Mouse (Mus musculus): ENCODE measurements around the gene Casp14. TPM values are rescaled to one million over a fixed set of nuclear protein-coding genes. Genes with fewer than 3 reads are reported as not detected.
A peak's percentile ranks its signal among the peaks of the same experiment; 100 is the strongest.

Casp14 gene
- 0.07 TPM in 1 of 2 replicates, not detected in the other for polyA plus RNA-seq (2016; fragmentation: Nextera tagmentation; extraction: Ambion mirVana)

DNA sequence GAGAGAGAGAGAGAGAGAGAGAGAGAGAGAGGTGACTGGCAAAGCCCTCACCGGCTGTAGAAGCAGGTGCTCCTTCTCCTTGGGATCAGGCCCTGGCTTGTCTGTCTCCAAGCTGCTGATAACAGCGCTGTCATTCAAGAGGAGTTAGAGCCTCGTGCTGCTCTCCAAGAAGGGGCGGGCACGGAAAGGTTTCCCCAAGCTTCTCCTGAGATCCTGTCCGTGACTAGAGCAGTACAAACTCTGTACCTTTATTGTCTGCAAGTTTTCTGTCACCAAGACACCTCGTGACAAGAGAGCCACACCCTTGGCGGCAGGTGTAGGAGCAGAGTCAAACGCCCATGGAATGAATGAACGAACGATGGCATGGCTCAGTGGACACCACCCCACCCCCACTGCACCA is at the start of gene Casp14:
Casp14 (minus strand) TSS at position 239 of the 400 bp plus-strand sequence.
- H3K36me3 ChIP-seq = no peaks in the 10 kb centered on the region
- H3K4me1 ChIP-seq (replicated peaks) = no peaks in the 10 kb centered on the region
- no peak within 1 kb of the TSS for H3K27ac ChIP-seq
- 67% methylated on average over 11 of the region's 11 CpGs for WGBS
- no peak for DNase-seq (ENCODE audit: low spot score)
- no peaks in the 10 kb centered on the region for H3K27me3 ChIP-seq (ENCODE audit: insufficient read depth, poor library complexity, severe bottlenecking)
- no peak within 1 kb of the TSS for H3K4me3 ChIP-seq
- H3K9me3 ChIP-seq = no peaks in the 10 kb centered on the region

DNA sequence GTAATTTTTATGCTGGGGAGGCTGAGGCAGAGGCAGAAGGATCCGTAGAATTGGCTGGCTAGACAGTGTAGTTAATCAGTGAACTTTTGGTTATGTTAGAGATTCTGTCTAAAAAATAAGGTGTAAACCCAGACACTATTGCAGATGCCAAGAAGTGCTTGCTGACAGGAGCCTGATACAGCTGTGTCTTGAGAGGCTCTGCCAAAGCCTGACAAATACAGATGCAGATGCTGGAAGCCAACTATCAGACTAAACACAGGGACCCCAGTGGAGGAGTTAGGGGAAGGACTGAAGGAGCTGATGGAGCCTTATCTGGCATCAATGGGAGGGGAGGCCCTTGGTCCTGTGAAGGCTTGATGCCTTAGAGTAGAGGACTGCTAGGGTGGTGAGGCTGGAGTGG is 47.5 kb upstream of the Casp14 start:
- WGBS = 90% methylated on average over 1 of the region's 1 CpGs
- no peaks in the 10 kb centered on the region for H3K4me1 ChIP-seq (replicated peaks)
- DNase-seq (ENCODE audit: low spot score) = no peak
- H3K27me3 ChIP-seq (ENCODE audit: insufficient read depth, poor library complexity, severe bottlenecking) = no peaks in the 10 kb centered on the region
- H3K4me3 ChIP-seq = no peak overlapping the region
- H3K9me3 ChIP-seq = 0 out of 2 replicates have a peak, but pooled peaks cover 9% of the 10 kb centered on the region
- no peak overlapping the region for H3K27ac ChIP-seq
- no peaks in the 10 kb centered on the region for H3K36me3 ChIP-seq

DNA sequence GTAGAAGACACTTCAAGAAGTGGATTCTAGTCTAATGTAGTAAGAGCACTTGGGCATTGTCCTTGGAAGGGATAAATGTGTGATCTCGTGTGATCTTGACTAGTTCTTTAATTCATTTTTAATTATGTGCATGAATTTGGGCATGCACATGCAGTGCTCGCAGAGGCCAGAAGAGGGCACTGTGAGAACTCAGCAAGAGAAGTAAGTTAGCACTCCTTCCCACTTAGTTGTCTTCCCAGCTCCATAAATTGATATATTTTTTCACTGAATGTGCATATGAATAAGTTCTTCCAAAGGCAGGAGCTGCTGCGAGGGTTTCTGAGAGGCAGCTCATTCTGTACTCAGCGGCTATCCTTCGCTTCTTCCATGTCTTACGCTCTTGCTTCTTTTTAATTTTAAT is 37.9 kb upstream of the Casp14 start:
- peak; percentile 78 for DNase-seq (ENCODE audit: low spot score)
- peaks cover 15% of the 10 kb centered on the region; the same call in 1 of the 2 replicates for H3K4me1 ChIP-seq (replicated peaks)
- H3K4me3 ChIP-seq = no peak overlapping the region
- no peak overlapping the region for H3K27ac ChIP-seq
- 34% methylated on average over 6 of the region's 6 CpGs for WGBS
- no peaks in the 10 kb centered on the region for H3K9me3 ChIP-seq
- peaks cover 11% of the 10 kb centered on the region for H3K27me3 ChIP-seq (ENCODE audit: insufficient read depth, poor library complexity, severe bottlenecking)
- no peaks in the 10 kb centered on the region for H3K36me3 ChIP-seq

DNA sequence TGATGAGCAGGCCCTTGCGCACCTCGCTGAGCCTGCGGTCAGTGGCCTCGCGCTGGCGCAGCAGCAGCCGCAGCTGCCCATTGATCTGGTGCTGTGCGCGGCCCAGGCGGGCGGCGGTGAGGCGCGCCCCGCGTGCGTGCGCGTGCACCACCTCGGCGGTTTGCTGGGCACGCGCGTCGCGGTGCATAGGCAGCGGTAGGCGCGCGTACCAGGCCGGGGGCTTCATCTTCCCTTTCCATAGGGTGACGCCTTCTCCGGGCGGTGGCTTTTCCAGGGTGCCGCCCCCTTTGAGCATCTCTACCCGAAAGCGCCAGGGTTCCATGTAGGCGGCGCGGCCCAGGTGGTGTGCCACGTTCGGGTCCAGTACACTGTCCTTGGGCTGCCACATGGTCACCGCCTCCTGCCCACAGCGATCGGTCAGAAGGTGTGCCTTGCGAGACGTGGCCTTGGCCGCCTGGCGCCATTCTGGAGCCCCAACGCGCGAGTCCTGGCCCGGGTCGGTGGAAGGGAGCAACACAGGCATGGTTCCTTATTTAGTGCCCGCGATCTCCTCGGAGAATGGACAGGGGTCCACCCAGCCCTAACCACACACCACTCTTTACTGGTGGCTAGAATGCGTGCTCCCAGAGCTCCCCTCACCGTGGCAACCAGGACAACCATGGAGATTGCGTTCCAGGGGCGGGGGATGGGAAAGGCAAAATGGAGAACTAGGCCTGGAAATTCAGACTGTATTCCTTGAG is 34.5 kb upstream of the Casp14 start, which contains the start of gene Ccdc105:
Ccdc105 (minus strand) TSS at position 614 of the 740 bp plus-strand sequence.
- Histone ChIP-seq H3K4me1 (replicated peaks) (peaks cover 21% of the 10 kb centered on the region), H3K9me3 (no peaks in the 10 kb centered on the region), H3K27me3 (ENCODE audit: insufficient read depth, poor library complexity, severe bottlenecking) (peaks cover 35% of the 10 kb centered on the region), H3K4me3 (peak within 1 kb of the TSS; percentile 69), H3K27ac (peak within 1 kb of the TSS; percentile 91), H3K36me3 (no peaks in the 10 kb centered on the region)
- WGBS = under 1% methylated on average over 61 of the region's 61 CpGs
- DNase-seq (ENCODE audit: low spot score) = peak; percentile 85

DNA sequence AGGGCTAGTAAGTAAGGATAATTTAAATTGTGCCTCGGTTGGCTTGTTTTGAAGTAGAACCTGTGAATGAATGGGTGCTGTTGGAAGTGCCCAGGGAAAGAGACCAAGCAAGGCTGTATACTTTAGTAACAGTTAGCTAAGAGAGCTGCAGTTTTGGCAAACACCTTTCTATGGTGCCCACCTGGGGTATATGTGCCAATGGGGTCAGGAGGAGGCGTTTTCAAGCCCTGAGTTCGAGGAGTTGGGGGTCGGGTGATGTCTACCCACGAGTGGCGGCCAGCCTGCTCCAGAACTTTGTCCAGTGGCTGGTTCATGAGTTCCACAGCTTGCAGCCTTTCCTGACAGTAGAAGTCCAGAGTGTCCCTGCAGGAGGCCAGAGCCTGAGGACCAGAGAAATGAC is 30.9 kb upstream of the Casp14 start:
- DNase-seq (ENCODE audit: low spot score) = no peak
- Histone ChIP-seq H3K4me3 (no peak overlapping the region), H3K36me3 (no peaks in the 10 kb centered on the region), H3K27ac (no peak overlapping the region), H3K27me3 (ENCODE audit: insufficient read depth, poor library complexity, severe bottlenecking) (peaks cover 40% of the 10 kb centered on the region), H3K9me3 (no peaks in the 10 kb centered on the region), H3K4me1 (replicated peaks) (peaks cover 30% of the 10 kb centered on the region)
- 85% methylated on average over 6 of the region's 6 CpGs for WGBS

DNA sequence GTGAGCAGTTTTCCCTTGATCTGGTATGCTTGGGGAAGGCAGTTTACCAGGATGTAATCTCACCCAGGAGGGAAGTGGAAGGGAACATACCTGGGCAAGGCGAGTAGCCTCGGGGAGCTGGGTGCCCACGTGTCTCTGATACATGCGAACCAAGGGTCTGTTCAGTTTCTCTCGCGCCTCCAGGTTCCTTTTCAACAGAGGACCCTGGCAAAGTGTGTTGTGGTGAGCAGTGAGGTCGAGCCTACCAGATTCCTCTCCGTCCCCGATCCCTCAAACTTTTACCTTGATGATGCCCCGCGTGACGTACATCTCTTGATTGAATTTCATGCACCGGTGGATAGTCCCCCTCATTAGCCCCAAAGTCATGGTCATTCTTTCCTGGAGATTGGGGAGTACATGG is 30.1 kb upstream of the Casp14 start:
- peaks cover 29% of the 10 kb centered on the region for H3K4me1 ChIP-seq (replicated peaks)
- H3K4me3 ChIP-seq = no peak overlapping the region
- H3K27me3 ChIP-seq (ENCODE audit: insufficient read depth, poor library complexity, severe bottlenecking) = peaks cover 40% of the 10 kb centered on the region
- no peak overlapping the region for H3K27ac ChIP-seq
- no peaks in the 10 kb centered on the region for H3K9me3 ChIP-seq
- WGBS = 78% methylated on average over 13 of the region's 13 CpGs
- no peaks in the 10 kb centered on the region for H3K36me3 ChIP-seq
- no peak for DNase-seq (ENCODE audit: low spot score)

DNA sequence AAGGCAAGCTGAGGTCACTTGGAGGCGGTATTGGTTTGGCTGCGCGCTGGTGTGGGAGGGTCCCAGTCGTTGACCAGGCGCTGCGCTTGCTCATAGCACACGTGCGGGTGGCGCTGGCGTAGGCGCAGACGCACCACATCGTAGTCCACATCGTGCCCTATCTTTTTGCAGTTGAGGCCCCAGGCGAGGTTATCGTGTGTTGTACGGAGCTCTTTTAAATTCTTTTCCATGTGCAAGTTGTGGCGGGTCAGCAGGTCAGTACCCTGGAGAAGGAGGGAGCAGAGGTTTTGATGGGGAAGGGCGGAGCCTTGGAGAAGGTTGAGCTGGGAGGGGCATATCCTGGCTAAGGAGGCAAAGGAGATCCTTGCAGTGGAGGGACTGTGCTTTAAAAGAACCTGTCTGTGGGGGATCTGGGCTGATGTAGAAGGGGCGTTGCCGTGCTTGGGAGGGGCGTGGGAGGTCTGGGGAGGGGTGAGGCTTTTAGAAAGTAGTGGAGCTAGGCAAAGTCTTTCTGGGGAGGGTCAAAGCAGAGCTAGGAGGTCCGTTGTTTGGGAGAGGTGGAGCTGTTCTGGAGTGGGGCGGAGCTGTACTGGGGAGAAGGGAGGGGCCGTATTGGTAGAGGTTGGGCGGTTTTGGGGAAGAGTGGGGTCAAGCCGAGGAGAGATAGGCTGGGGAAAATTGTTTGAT is 29.1 kb upstream of the Casp14 start:
- peak overlapping the region; percentile 69; the same call in 1 of the 2 replicates for H3K27ac ChIP-seq
- no peaks in the 10 kb centered on the region for H3K36me3 ChIP-seq
- WGBS = under 1% methylated on average over 27 of the region's 27 CpGs
- H3K27me3 ChIP-seq (ENCODE audit: insufficient read depth, poor library complexity, severe bottlenecking) = peaks cover 40% of the 10 kb centered on the region
- H3K4me1 ChIP-seq (replicated peaks) = peaks cover 20% of the 10 kb centered on the region
- peak; percentile 52 for DNase-seq (ENCODE audit: low spot score)
- H3K4me3 ChIP-seq = peak overlapping the region; percentile 45
- no peaks in the 10 kb centered on the region for H3K9me3 ChIP-seq

DNA sequence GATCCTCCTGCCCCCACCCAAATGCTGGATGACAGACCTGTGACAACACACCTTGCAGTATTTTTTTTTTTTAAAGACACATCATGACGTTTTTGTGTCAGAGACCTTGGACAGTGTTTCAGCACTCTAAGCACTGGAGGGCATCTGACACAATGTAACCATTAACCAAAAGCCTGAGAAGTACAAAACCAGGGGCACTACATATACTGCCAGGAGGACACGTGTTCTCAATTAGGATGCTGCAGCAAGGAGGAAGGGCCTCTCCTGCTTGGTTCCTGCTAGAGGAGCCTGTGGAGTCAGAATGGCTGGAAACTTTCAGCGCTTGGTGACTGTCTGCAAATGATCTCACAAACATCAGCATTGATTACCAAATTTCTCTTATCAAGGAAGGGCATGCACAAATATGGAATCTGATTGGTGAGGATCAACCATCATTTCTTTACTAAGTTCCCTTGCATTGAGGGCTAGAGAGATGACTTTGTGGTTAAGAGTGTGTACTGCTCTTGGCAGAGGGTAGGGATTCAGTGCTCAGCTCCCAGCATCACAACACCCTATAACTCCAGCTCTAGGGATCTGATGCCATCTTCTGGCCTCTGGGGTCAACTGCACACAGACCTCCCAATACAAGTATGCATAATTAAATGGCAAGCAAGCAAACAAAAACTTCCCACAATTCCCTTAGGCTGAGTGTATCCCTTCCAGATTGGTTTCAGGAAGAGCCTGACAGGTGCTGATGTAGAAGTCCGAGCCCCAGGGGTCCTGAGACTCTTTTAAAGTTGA is 27.5 kb upstream of the Casp14 start:
- peak; percentile 26 for DNase-seq (ENCODE audit: low spot score)
- no peak overlapping the region for H3K27ac ChIP-seq
- H3K4me3 ChIP-seq = no peak overlapping the region
- peaks cover 26% of the 10 kb centered on the region; the same call in 1 of the 2 replicates for H3K27me3 ChIP-seq (ENCODE audit: insufficient read depth, poor library complexity, severe bottlenecking)
- H3K36me3 ChIP-seq = no peaks in the 10 kb centered on the region
- H3K9me3 ChIP-seq = no peaks in the 10 kb centered on the region
- H3K4me1 ChIP-seq (replicated peaks) = peaks cover 15% of the 10 kb centered on the region
- WGBS = 57% methylated on average over 4 of the region's 4 CpGs

DNA sequence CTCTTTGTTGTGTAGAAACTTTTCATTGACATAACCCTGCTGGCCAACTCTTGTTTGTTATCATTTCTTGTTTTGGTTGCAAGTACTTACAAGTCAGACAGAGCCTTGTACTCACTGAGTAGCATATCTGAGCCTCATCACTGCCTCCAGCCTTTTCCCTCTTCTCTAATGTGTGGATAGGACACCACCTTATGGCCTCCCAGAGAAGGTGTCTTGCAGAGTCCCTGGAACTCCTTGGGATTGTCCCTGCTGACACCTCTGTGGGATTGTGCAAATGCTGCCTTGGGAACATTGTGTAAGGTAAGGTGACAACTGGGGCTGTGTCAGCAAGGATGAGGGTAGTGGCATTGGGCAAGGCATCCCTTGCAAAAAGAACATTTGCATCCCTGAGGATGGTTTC is 25.6 kb upstream of the Casp14 start:
- no peak for DNase-seq (ENCODE audit: low spot score)
- Histone ChIP-seq H3K9me3 (no peaks in the 10 kb centered on the region), H3K4me1 (replicated peaks) (peaks cover 15% of the 10 kb centered on the region), H3K4me3 (no peak overlapping the region), H3K36me3 (no peaks in the 10 kb centered on the region), H3K27ac (no peak overlapping the region), H3K27me3 (ENCODE audit: insufficient read depth, poor library complexity, severe bottlenecking) (peaks cover 16% of the 10 kb centered on the region; the same call in 1 of the 2 replicates)

DNA sequence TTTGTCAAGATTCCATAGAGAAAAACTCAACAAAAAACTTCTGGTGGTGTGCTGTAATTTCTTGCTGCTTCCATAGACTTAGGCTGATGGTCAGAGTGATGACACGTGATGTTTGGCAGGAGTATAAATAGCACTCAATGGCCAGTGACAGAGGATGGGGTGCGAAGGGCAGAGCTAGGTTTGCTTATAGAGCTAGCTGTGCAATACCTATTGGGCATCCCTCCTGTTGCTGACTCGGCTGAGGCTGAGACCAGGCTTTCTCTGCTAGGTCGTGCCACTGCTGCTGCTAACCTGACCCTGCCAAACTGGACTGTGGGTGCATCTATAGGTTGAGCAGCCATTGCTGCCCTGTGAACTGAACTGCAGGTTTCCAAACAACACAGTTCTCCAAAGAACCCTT is 21.7 kb upstream of the Casp14 start:
- no peak for DNase-seq (ENCODE audit: low spot score)
- H3K27ac ChIP-seq = no peak overlapping the region
- 82% methylated on average over 4 of the region's 4 CpGs for WGBS
- H3K4me3 ChIP-seq = no peak overlapping the region
- no peaks in the 10 kb centered on the region for H3K9me3 ChIP-seq
- H3K4me1 ChIP-seq (replicated peaks) = no peaks in the 10 kb centered on the region
- H3K27me3 ChIP-seq (ENCODE audit: insufficient read depth, poor library complexity, severe bottlenecking) = no peaks in the 10 kb centered on the region
- no peaks in the 10 kb centered on the region for H3K36me3 ChIP-seq

DNA sequence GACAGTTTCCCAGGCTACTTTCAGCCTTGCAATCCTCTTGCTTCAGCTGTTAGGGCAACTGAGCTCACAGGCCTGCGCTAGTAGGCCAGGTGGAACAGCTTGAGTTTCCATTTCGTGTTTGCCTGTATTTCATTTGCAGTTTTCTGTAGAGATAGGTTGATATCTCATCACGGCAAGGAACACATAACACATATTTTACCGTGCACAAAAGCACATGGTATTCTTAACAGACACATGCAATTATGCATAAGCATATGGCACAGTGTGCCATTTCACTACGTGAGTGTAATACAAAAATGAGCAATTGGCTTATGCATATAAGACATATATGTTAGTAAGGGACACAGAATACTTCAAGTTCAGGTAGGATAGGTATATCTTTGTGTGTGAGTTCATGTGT is 9.8 kb upstream of the Casp14 start:
- H3K4me1 ChIP-seq (replicated peaks) = no peaks in the 10 kb centered on the region
- DNase-seq (ENCODE audit: low spot score) = no peak
- 89% methylated on average over 5 of the region's 5 CpGs for WGBS

DNA sequence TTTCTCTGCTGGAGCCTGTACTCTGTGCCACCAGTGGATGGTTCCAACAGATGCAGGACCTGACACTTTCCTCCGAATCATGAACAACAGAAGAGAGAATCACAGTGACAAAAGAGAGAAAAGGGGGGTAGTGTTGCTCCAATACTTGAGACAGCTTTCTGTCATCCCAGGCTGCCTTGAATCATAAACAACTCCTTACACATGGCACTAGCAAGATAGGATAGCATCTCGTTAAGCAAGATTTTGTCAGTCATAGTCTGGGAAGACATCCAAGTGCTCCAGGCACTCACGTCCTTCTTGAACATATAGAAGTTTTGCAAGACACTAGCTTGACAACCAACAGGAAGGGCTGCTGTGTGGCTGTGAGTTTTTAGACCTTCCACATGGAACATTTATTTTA is 8.9 kb upstream of the Casp14 start:
- no peak for DNase-seq (ENCODE audit: low spot score)
- H3K9me3 ChIP-seq = no peaks in the 10 kb centered on the region
- no peak overlapping the region for H3K27ac ChIP-seq
- WGBS = 83% methylated on average over 3 of the region's 3 CpGs
- H3K4me3 ChIP-seq = no peak overlapping the region
- H3K27me3 ChIP-seq (ENCODE audit: insufficient read depth, poor library complexity, severe bottlenecking) = no peaks in the 10 kb centered on the region
- no peaks in the 10 kb centered on the region for H3K4me1 ChIP-seq (replicated peaks)
- no peaks in the 10 kb centered on the region for H3K36me3 ChIP-seq

More for the DNA sequence above, 9.8 kb upstream of the Casp14 start:
- Histone ChIP-seq H3K27me3 (ENCODE audit: insufficient read depth, poor library complexity, severe bottlenecking) (no peaks in the 10 kb centered on the region), H3K4me3 (no peak overlapping the region), H3K36me3 (no peaks in the 10 kb centered on the region), H3K27ac (no peak overlapping the region), H3K9me3 (no peaks in the 10 kb centered on the region)
